Mouse (Mus musculus) adrenal gland, postnatal 10 days (tissue): ENCODE results near the gene Smim17. TPM values are rescaled to one million over a fixed set of nuclear protein-coding genes. Genes with fewer than 3 reads are reported as not detected.
"Not testable (repeated sequence)": the region's sequence is repeated elsewhere in the genome, so short reads cannot be mapped to it uniquely, and the experiment has no call there.

Experiments used
- DNase-seq: peaks from one replicate; pipeline ENCODE4 v3.0.0; 2021; ENCODE audit warnings: mixed read lengths
- total RNA-seq, 2 experiments: library from RNA; stranded (reverse); gene quantifications; 2 replicates each; pipeline ENCODE4 v1.2.3; 2021

Smim17 gene
- total RNA-seq, 2 experiments from 2014 or later: 0.21 to 0.36 TPM

DNA sequence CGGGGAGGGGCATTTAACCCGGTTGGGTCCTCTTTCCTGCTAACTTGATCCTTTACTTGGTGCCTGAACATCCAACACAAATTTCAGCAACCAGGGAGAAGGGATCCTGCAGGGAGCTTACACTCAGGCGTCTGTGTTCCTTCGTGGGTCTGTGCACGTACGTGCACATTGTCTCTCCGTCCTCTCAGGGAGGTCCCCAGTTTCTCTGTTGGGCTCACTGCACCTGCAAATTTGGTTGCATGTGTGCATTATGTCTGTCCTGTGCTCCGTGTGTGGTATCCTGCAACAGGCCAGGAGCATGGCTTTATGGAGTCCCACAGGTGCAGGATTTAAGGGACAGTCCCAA lies 16.9 kb downstream of the Smim17 start:
- no peak for DNase-seq

- DNase-seq: no peak
Observed at GRCm38 (mm10) chr7:6419894-6420293, 21.4 kb downstream of the Smim17 start.

GRCm38 (mm10) chr7:6429381-6429780 lies 30.9 kb downstream of the Smim17 start:
- DNase-seq: no peak

DNA sequence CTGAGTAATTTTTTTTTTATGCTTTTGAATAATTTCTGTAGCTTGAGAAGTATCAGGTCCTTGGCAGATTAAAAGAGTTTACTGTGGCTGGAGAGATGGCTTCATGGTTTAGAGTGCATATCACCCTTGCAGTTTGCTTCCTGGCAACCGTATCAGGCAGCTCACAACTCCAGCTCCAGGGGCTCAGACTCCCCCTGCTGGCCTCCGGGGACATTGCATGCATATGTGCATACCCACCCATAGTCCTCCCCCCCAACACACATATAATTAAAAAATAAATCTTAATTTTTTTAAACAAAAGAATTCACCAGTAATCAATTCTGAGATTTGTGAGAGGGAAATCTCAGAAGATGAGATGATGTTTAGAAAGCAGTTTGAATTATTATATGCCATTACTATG lies 31.8 kb downstream of the Smim17 start:
- peak; percentile 33 for DNase-seq

DNA sequence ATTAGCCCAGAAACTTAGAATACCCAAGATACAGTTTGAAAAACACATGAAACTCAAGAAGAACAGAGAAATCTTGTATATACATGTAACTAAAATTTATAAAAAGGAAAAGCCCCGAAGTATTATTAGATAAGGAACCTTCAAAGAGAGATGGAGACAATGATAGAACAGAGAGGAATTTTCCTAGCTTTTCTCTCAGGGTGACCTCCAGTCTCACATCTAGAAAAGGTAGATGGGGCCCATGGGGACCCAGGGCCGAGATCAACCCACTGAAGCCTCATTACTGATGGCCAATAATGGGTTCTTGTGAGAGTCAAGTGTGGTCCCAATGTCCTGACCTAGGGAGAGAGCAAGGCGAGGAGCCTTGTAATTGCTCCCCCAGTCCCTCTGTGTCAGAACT lies 39.9 kb downstream of the Smim17 start, which contains the start of gene Olfr1344:
Gene Olfr1344, plus strand, starts transcription at position 301 of the 400 bp plus-strand sequence.
- no peak for DNase-seq

DNA sequence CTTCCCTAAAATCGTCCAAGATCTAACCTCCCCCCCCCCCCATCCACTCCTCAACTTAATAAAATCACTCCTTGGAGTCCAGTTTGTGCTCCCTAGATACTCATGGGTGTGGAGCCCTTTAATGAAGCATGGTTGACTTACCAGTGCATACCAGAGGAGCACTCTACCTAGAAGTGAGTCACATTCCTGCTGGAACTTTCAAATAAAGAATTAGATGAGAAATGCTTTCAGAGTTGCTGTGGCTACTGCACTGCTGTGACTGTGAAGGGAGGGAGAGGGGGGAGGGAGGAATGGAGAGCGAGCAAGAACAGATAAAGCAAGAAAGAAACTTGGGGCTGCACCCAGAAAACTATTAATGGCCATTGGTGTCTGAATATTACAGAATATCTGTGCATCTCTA lies 42.7 kb downstream of the Smim17 start:
- DNase-seq: no peak

DNA sequence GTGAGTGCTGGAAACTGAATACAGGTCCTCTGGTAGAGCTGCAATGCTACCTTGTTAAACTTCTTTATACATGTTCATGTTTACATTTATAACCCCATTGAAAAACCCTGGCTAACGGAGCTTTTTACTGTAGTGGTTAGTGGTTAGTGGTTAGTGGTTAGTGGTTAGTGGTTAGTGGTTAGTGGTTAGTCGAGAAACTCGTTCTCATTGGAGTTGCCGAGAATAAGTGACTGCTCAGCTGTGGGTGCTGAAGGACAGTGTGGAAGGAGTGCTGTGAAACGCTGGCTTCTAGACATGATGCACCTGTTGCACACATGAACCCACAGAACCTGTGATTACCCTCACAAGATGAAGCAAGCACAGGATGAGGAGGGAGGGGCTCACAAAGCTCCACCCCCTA lies 49.3 kb downstream of the Smim17 start:
- no peak for DNase-seq

GRCm38 (mm10) chr7:6455868-6456267 lies 57.4 kb downstream of the Smim17 start, which contains the start of gene Olfr1336:
TSS of gene Olfr1336 (plus strand) at chr7:6456168.
- DNase-seq: no peak

- peak; percentile 8 for DNase-seq
Observed at GRCm38 (mm10) chr7:6456399-6456798, 57.9 kb downstream of the Smim17 start.

DNA sequence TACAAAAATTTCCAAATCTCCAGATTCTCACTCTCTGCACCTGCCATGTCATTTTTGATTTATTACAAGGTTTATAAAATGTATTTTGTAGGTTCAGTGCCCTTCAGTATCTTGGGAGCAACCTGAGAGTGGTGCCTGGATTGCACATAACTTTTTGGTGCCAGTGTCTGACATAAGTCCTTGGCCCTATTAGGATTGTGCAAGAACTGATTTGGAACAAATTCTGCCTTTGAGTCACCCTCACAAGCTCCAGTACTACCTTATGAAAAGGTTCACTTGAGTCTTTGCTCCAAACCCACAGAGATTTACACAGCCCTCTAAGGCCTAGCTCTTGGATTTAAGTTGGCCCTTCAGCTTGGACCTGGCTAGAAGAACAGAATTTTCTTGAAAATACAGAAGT lies 68.4 kb downstream of the Smim17 start, which contains the start of gene Olfr1346:
Gene Olfr1346, plus strand, starts transcription at position 151 of the 400 bp plus-strand sequence.
- DNase-seq: no peak

DNA sequence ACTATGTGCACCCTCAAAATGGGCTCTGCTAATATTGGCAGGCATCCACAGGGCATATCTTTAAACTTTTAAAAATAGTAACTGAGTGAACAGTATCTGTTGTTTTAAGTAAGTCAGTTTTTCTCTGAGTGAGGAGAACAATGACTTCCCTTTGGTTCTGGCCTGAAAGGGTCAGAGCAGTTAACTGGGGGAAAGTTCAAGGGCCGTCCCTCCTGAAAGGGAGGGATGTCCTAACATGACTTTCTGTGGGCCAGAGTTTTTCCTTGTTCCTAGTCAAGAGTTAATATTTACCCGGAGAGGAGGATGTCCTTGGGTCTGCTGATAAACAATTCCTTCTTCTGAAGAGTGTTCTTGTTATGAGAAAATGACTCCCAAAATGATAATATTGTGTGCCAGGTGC lies 79.1 kb downstream of the Smim17 start:
- not testable (repeated sequence) for DNase-seq

Other genes starting within 250 kb of the Smim17 start
- 10 to 100 TPM; 46.2 to 61.5 TPM for gene Zfp787, start 242.7 kb upstream of the Smim17 start, total RNA-seq
- gene Zfp444, start 226.5 kb upstream of the Smim17 start, total RNA-seq: 10 to 100 TPM; 26.4 to 27.9 TPM
- gene Galp, start 201.6 kb upstream of the Smim17 start, total RNA-seq: not detected
- not detected for gene Zscan5b, start 176.4 kb upstream of the Smim17 start, total RNA-seq
- gene Epp13, start 146.0 kb upstream of the Smim17 start, total RNA-seq: not detected
- 1 to 10 TPM; 6.4 to 7.8 TPM for gene Zfp667, start 112.1 kb upstream of the Smim17 start, total RNA-seq
- 1 to 10 TPM; 2.7 to 3.1 TPM for gene Zfp583, start 67.4 kb upstream of the Smim17 start, total RNA-seq
- gene Gm3854, start 55.0 kb upstream of the Smim17 start, total RNA-seq: under 1 TPM; 0.87 to 0.91 TPM
- gene Zfp78, start 35.4 kb upstream of the Smim17 start, total RNA-seq: 1 to 10 TPM; 1.1 to 2.6 TPM
- 1 to 10 TPM; 3.9 to 8.9 TPM for gene Zfp28, start 15.4 kb upstream of the Smim17 start, total RNA-seq
- gene Gm20715, start 11.6 kb downstream of the Smim17 start, total RNA-seq: under 1 TPM in 1 of 2 experiments, not detected in 1; 0.09 TPM
- gene Olfr1344, start 40.0 kb downstream of the Smim17 start, total RNA-seq: not detected
- not detected for gene Olfr1336, start 57.5 kb downstream of the Smim17 start, total RNA-seq
- gene Olfr1346, start 68.4 kb downstream of the Smim17 start, total RNA-seq: not detected
- not detected for gene Olfr5, start 88.2 kb downstream of the Smim17 start, total RNA-seq
- not detected for gene Olfr1347, start 101.0 kb downstream of the Smim17 start, total RNA-seq
- gene Olfr1348, start 110.0 kb downstream of the Smim17 start, total RNA-seq: not detected
- not detected for gene Olfr1349, start 124.2 kb downstream of the Smim17 start, total RNA-seq
- not detected for gene Olfr1350, start 166.1 kb downstream of the Smim17 start, total RNA-seq